Mouse (Mus musculus) brain, adult 2 months (tissue): ENCODE data around the gene Nav1.

ENCODE experiments used
- DNase-seq: peaks from one replicate; pipeline ENCODE4 v3.0.0; 2011; ENCODE audit warnings: low read depth, low spot score

The Nav1 gene

GRCm38 (mm10) chr1:135548750-135549149 lies 58.3 kb downstream of the Nav1 start:
- peak; percentile 66 for DNase-seq

GRCm38 (mm10) chr1:135546099-135546498 lies 61.0 kb downstream of the Nav1 start:
- DNase-seq, result peak; percentile 64

GRCm38 (mm10) chr1:135544504-135545146 lies 62.5 kb downstream of the Nav1 start:
- peak; percentile 96 for DNase-seq

GRCm38 (mm10) chr1:135542841-135543810 lies 64.0 kb downstream of the Nav1 start:
- DNase-seq, result no peak

GRCm38 (mm10) chr1:135542080-135542479 lies 65.0 kb downstream of the Nav1 start:
- no peak for DNase-seq

GRCm38 (mm10) chr1:135540270-135540669 lies 66.8 kb downstream of the Nav1 start:
- DNase-seq, result peak; percentile 90

GRCm38 (mm10) chr1:135538441-135539265 lies 68.4 kb downstream of the Nav1 start:
- DNase-seq, result no peak

GRCm38 (mm10) chr1:135536822-135537221 lies 70.3 kb downstream of the Nav1 start:
- DNase-seq, result no peak

- peak; percentile 80 for DNase-seq
These were observed 70.8 kb downstream of the Nav1 start for GRCm38 (mm10) chr1:135536326-135536725.

GRCm38 (mm10) chr1:135535256-135535655 lies 71.8 kb downstream of the Nav1 start:
- DNase-seq, result peak; percentile 75

- no peak for DNase-seq
These were observed 72.3 kb downstream of the Nav1 start for GRCm38 (mm10) chr1:135534782-135535181.

- no peak for DNase-seq
These were observed 73.0 kb downstream of the Nav1 start for GRCm38 (mm10) chr1:135534070-135534469.

GRCm38 (mm10) chr1:135532383-135532782 lies 74.7 kb downstream of the Nav1 start:
- no peak for DNase-seq

GRCm38 (mm10) chr1:135531981-135532380 lies 75.1 kb downstream of the Nav1 start:
- DNase-seq, result no peak

- peak; percentile 38 for DNase-seq
These were observed 76.0 kb downstream of the Nav1 start for GRCm38 (mm10) chr1:135531081-135531480.

GRCm38 (mm10) chr1:135524518-135524860 lies 82.6 kb downstream of the Nav1 start:
- DNase-seq, result peak; percentile 45

- no peak for DNase-seq
These were observed 83.1 kb downstream of the Nav1 start for GRCm38 (mm10) chr1:135523780-135524517.

- DNase-seq, result no peak
These were observed 83.8 kb downstream of the Nav1 start for GRCm38 (mm10) chr1:135523344-135523743.

GRCm38 (mm10) chr1:135520550-135521168 lies 86.4 kb downstream of the Nav1 start:
- no peak for DNase-seq

- peak; percentile 86 for DNase-seq
These were observed 88.4 kb downstream of the Nav1 start for GRCm38 (mm10) chr1:135518661-135519060.

- no peak for DNase-seq
These were observed 89.6 kb downstream of the Nav1 start for GRCm38 (mm10) chr1:135517469-135517868.
